Mouse (Mus musculus): Measurements from ENCODE around the gene Cadm1.

Gene Cadm1

DNA sequence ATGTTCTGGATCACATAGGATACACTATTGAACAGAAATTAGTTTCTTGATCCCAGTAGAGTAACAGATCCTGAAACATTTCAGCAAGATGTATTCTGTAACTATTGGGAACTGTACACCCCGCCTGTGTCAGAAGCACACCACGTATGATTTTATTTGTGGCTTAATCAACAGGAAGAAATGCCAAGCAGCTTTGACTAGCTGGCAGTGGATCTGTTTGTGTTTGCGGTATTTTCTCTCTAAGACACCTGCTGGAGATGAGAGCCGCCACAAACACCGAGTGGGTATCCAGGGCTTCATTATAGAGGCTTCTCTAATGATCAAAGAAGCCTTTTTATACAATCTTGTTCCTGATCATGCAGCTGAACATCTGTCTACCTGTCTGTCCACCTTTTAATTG, 204.9 kb downstream of the Cadm1 start:
- in situ Hi-C loops (cut with MboI, MseI) = no loop called here

DNA sequence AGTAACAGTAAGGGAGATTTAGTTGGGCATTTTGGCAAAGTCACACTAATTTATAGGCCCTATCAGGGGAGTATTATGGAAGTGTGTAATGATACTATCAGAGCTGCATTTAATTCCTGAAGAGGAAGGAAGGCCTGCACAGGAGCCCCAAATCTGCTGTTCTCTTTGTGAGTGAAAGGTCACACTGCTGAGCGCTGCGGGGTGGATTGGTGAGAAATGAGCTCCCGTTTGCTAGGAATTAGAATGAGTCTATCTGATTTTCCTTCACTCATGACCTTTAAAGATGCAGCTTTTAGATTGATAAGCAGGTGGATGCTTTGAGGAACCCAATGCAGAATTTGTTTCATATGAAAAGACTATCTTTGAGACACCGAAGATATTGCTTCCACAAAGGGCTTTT, 208.8 kb downstream of the Cadm1 start:
- in situ Hi-C loops (cut with MboI, MseI) = no loop called here

DNA sequence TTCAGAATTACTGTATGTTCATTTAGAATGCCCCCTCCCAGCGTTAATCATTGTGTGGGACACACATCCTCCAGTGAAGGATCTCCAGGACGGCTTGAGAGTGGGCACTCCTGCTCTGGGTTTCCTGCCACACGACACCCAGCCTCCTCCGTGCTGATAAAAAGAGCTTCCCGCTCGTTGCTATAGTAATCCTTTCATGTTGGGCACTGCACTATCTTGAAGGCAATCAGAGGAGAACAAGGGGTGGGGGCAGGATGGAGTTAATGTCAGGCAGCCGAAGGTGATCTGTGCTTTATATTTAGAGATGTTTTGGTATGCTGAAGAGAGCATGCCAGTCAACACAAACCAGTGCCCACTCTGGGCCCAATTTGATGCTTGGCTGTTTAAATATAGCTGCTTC, 209.3 kb downstream of the Cadm1 start:
- in situ Hi-C loops (cut with MboI, MseI) = no loop called here

GRCm38 (mm10) chr9:47741751-47742150, 211.8 kb downstream of the Cadm1 start:
- in situ Hi-C loops (cut with MboI, MseI) = no loop called here

DNA sequence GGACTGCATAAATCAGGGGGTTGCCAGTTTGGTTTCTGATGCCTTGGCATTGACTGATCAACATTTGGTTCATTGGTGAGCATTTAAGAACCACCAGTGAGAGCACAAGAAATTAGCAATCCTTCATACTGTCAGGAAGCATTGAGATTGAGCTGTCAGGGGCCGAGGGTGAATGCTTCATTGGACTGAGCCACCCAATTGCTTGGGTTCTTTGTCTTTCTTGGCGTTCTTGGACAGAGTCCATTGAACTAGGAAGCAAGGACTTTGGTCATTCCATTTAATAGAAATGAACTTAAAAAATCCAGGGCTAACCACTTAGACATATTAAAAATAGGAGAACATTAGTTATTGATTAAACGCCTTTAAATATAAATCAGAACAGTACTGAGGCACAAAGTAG, 214.9 kb downstream of the Cadm1 start:
- in situ Hi-C loops (cut with MboI, MseI) = no loop called here

DNA sequence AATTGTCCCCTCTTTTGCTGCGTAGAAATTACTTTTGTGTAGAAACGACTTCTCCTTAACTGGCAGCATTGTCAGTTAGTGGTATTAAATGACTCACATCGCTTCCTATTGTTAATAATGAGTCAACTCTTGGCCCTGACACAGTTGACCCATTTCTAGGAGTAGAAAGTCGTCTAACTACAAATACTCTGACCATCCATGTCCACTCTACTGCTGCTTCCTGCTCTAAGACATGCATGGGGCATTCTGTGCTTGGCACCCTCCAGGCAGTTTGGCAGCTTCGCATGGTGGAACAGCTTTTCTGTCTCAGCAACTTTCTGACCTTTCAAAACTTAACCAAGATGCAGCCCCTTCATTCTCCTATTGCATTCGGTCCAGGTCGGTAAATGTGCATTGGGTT, 215.7 kb downstream of the Cadm1 start:
- in situ Hi-C loops (cut with MboI, MseI) = no loop called here

GRCm38 (mm10) chr9:47749160-47749559, 219.2 kb downstream of the Cadm1 start:
- in situ Hi-C loops (cut with MboI, MseI) = no loop called here

DNA sequence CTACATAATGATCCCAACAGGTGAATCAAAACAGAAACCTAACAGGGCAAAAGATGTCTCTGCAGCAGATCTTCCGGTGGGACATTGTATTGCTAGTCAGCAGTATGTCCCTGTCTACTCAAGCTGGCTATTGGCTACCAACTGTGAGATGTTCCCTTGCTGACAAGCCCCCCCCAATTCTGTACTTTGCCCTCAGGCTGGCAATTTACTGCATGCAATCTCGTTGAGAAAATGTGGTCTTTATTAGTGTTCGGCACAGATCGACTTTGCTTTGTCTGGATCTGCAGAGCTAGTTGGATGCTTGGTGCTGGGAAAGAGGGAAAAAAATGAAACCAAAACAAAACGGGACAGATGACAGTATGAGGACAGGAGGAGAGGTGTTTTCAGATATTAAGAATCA, 222.5 kb downstream of the Cadm1 start:
- in situ Hi-C loops (cut with MboI, MseI) = no loop called here

GRCm38 (mm10) chr9:47753127-47753526, 223.2 kb downstream of the Cadm1 start:
- in situ Hi-C loops (cut with MboI, MseI) = no loop called here

GRCm38 (mm10) chr9:47755119-47755518, 225.1 kb downstream of the Cadm1 start:
- in situ Hi-C loops (cut with MboI, MseI) = no loop called here

DNA sequence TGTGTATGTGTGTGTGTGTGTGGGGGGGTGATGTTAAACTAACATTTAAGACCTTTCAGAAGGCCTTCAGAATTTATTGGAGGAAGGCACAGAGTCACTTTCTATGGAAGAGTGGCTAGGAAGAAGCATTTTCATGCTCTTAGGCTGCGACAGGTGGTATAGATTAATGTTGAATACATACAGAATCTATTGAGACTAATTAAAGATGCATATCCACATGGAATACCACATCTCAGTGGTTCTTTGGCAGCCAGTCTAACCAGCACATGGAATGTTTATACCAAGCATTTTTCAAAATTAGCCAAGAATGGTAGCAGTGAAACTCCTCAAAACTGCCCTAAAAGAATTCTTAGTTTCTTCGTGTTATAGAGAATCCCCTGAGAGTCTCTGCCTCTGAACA, 227.8 kb downstream of the Cadm1 start:
- in situ Hi-C loops (cut with MboI, MseI) = no loop called here

DNA sequence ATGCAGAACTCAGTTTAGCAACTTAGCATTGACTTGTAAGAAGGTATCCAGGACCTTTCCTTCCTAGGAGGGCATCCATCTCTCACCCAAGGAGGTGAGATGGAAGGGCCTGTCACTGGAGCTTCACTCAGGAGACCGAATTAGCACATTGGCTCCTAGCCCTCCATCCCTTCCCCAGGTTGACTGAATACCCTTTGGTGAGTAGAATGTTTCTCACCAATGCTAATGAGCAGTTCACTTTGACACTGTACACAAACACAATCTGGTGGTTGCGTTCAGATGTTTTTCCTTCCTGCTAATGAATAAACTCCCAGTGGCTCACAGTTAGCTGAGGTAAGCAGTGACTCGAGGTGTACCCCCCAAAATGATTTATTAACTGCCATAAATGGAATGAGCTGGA, 228.3 kb downstream of the Cadm1 start:
- in situ Hi-C loops (cut with MboI, MseI) = no loop called here

GRCm38 (mm10) chr9:47759807-47760206, 229.8 kb downstream of the Cadm1 start:
- in situ Hi-C loops (cut with MboI, MseI) = no loop called here

DNA sequence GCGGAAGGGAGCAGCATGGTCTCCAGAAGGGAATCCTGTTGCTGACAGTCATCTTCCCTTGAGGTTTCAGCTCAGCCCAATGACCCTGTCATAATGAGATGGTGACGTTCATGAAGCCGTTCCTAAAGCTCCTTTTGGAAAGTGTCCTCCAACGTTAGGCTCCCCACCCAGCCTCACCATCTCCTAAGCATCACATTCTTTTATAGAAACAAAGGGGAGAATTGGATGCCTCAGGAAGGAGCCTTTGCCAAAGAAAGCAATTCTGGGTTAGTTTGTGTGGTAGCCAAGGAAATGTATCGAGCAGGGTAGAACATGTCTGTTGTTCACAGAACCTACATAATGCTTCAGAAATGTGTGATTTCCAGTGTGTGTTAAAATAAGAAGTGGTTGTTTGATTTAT, 231.6 kb downstream of the Cadm1 start:
- in situ Hi-C loops (cut with MboI, MseI) = no loop called here

DNA sequence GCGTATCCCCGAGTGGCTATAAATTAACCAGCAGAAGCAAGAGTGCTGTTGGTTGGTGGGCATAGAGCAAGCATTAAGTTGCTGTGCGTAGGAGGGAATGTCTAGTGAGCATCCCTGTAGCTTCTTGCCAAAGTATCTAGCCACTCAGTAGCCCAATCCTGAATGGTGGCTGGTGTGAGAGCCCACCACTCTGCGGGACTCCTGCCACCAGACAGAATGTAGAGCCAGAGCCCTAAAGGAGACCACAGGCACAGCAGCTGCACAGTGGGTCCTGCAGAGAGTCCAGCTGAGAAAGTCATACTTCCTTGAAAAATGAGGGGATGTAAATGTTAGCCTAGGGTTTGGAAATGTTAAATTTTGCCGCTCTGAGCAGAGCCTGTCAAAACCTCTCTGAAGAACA, 232.9 kb downstream of the Cadm1 start:
- in situ Hi-C loops (cut with MboI, MseI) = no loop called here

GRCm38 (mm10) chr9:47764920-47765319, 234.9 kb downstream of the Cadm1 start:
- in situ Hi-C loops (cut with MboI, MseI) = no loop called here

DNA sequence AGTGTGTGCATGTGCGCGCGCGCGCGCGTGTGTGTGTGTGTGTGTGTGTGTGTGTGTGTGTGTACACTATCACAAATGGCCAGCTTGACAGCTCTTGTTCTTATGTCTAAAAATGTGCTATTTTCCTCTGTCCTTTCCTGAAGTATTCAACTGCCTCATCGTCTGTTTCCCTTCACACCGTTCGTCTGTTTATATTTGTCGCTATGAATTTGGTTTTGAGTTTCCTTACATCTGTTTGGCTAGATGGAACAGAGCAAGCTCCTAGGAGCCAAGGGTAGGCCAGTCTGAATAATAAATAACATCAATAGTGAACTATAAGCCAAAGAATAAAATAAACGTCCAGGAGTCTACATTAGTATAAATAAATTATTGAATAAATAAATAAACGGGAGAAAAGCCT, 235.3 kb downstream of the Cadm1 start:
- in situ Hi-C loops (cut with MboI, MseI) = no loop called here

DNA sequence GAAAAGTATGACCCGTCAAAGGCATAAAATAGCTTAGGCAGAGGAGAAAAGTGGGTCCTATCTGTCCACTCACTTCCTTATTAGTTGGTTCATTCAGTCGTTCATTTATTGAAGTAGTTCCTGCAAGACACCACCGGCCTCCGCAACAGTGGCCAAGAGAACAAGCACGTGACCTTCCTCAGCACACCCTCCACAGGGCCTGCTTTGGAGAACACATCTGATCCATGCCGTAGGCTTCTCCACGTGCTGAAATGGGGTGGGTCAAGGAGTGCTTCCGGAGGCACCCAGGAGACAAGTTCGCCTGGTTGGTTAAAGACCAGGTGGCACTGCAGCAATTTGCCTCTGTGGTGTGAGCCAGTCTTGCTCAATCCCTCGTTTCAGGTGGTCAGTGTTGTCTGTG, 236.4 kb downstream of the Cadm1 start:
- in situ Hi-C loops (cut with MboI, MseI) = no loop called here

GRCm38 (mm10) chr9:47770836-47771235, 240.9 kb downstream of the Cadm1 start:
- in situ Hi-C loops (cut with MboI, MseI) = no loop called here

DNA sequence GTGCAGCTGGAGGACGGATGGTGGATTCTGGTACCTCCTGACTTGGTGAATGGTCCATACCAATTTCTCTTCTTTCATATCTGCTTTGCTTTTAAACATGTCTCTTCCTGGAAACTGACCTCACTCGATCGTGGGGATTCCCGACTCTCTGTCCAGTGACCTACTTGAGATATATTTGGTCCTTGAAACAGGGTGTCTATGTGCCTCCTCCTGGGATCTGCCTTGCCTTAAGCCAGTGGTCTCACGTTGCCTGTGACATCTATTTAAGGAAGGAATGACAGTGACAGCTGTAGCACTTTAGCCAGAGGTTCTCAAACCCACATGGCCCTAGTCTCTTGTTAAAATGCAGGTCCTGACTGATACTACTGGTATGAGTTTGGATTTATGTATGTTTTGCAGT, 242.0 kb downstream of the Cadm1 start:
- in situ Hi-C loops (cut with MboI, MseI) = no loop called here

GRCm38 (mm10) chr9:47772750-47773149, 242.8 kb downstream of the Cadm1 start:
- in situ Hi-C loops (cut with MboI, MseI) = no loop called here

DNA sequence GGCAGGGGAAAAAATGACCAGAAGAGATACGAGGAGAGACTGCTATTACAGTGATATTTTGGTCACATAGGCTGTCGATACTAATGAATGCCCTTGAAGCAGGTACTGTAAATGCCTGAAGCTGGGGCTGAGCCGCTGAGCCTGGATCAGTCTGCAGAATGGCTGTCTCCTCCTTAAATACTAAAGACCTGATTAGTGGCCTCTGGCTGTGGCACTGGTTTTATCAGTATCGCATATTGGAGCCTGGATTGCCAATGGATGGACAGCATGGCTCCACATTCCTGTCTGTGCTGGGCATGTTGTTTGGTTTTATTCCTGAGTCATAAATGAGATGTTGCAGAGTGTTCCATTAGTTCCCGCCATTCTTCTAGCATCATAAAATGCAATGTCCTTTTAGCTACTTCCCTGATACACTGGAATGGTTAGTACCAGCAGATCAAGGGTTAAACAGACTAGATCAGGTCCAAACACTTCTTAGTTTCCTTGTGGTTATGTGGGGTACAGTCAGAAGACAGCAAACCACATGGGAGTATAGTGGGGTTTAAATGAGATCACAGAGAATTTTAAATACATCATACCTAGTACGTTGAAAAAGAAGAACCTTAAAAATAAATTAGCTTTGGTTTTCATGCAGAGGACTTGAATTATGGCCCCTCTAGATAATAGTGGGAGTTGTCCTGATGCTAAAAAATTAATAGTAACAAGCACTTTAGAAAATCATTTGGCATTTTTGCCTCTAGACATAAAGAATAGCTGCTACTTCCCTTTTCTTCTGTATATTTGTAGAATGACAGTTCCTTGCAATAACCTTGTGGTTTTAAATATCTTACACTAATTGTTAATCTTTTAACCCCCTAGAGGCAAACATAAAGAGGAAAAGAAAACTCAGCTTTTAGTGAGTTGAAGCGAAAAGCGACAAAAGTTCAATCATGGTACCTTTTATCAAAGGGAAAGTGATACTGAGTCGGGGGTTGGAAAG, 247.3 kb downstream of the Cadm1 start:
- in situ Hi-C loops (cut with MboI, MseI) = loop anchor here (25.0 kb wide), 1 partner anchor 1760 kb away; no protein-coding TSS in a partner anchor

- in situ Hi-C loops (cut with MboI, MseI) = loop anchor here (25.0 kb wide), 1 partner anchor 1759 kb away; no protein-coding TSS in a partner anchor
Observed at GRCm38 (mm10) chr9:47778438-47778837, 248.5 kb downstream of the Cadm1 start.
